Mouse (Mus musculus) frontal cortex, postnatal 14 days (tissue): ENCODE measurements around the gene Fcrla.
"Not testable (repeated sequence)": the region's sequence is repeated elsewhere in the genome, so short reads cannot be mapped to it uniquely, and the experiment has no call there.

Experiments
- DNase-seq, 2 experiments: peaks; one replicate each; pipeline ENCODE4 v3.0.0; 2022; ENCODE audit warnings: low spot score in 2 of 2

Gene Fcrla

DNA sequence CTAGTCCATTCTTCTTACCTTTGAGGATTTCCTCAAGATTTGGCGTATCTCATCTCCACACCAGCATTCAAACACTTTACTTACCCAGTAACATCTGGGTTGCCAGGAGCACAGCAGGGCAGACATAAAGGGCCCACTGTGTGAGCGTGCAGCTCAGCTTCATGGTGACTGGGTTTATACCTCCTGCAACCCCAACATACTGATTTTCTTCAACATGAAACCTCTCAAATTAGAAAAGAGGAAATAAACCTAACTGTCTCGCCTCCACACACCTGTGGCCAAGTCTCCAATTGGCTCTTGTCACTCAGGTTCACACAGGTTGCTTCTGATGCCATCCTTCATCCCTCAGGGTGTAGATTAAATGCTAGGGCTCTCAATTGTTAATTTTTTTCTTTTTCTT lies at the start of gene Fcrla:
Fcrla (minus strand) TSS at position 206 of the 400 bp plus-strand sequence.
- no peak for DNase-seq

DNA sequence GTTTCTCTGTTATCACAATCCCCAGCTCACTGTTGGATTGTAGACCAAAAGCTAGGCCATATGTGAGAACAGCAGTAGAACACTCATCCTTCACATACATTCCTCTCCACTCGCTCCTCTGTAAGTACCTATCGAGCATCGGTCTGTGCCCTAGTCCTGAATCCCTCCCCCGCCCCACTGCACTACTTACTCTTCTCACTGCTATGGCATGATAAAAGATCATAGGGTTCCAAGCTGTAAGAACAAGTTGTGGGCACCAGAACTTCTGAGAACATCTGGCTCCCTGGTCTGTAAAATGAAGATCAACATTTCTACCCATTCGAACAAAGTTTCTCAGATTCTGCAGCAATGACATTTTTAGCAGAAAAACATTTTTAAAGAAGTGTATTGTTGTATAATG lies 49.1 kb upstream of the Fcrla start, which contains the start of gene Fcgr2b:
Fcgr2b (minus strand) TSS at position 101 of the 400 bp plus-strand sequence.
- no peak for DNase-seq

DNA sequence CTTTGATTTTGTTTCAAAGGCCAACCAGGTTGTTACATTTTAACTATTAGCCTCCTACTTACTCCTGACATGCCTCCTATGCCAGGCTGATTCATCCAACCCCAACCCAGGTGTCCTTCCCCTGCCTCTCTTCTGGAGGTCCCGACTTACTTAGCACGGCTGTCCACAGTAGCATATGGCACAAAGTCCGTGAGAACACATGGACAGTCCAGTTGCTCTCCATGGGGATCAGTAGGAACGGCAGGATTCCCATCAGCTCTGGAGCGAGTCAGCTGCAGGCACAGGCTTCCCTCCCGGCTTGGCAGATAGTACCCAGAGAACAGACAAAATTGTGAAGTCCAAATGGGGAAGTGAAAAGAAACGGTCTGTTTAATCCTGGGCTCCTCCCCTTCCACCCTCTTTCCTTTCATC lies 48.4 kb upstream of the Fcrla start:
- DNase-seq = no peak

DNA sequence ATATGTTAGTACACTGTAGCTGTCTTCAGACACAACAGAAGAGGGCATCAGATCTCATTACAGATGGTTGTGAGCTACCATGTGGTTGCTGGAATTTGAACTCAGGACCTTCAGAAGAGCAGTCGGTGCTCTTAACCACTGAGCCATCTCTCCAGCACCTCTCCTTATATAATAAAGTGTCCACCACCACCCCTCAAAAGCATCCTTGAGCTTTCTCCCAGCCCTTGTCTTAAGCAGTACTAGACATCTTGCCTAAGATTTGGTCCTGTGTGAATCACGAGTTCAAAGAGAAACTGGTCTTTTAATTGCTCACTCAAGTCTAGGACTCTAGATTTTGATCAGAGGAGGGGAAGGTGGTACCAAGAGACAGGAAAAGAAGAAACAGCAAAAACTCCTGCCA lies 48.0 kb upstream of the Fcrla start:
- not testable (repeated sequence) for DNase-seq

DNA sequence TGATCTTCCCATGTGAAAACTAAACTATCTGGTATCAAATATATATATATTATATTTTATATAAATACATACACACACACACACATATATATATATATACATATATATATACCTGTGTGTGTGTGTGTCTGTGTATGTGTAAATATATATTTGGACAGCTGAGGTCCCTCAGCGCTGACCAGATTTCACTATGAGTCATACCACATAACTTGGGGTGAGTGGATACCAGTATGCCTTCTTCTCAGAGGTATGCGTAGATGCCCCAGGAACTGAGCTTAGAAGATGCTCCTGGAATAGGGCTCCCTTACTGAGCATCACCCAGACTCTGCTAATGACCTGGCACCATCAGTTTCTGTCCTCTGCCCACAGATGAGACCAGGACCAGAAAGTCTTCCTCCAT lies 47.4 kb upstream of the Fcrla start:
- no peak for DNase-seq

DNA sequence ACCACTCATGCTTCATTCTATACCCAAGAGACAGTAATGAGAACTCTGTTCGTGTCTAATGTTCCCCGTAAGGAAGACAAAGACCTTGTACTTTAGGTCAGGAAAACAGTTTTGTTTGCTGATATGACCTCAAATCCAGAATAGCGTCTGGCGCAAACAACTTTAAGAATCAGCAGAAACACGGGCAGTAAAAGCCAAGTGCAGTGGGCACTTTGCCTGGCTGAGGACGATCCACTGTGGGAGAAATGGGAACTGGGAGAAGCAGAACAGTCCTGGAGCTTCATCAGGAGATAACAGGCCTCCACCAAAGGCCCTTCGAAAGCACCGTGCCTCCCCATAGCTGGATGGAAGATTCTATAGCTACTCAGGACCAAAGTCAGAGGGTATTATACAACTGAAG lies 46.8 kb upstream of the Fcrla start:
- DNase-seq = no peak

DNA sequence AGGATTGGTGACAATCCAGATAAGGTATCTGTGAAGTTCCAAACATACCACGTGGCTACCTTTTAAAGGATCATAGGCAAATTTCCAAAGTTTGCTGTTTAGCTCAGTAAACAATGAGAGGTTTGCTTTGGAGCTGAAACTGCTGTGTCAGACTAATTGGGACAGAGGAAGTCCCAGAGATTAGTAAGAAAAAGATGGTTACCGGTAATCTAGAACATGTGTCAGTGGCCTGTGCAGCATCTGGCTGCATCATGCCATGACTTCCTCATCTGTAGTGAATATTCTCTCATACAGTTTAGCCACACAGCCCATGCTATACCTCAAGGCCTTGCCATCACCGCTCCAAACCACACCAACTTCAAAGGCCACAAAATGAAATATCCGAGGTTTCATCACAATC lies 45.6 kb upstream of the Fcrla start:
- no peak for DNase-seq

DNA sequence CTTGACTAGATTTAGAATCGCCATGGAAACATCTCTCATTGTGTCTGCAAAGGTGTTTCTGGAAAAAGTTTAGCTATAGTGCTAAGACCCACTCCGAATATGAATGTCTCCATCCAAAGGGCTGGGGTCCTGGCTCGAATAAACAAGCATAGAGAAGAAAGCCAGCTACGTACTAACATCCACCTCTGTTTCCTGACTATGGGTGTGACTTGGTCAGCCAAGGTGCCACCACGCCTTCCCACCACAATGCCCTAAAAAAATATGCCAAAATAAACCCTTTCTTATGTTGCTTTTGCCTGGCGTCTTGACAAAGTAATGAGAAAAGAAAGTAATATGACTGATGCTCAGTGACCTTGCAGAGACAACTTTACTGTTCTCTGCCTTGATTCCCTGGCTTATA lies 45.1 kb upstream of the Fcrla start:
- DNase-seq = no peak

DNA sequence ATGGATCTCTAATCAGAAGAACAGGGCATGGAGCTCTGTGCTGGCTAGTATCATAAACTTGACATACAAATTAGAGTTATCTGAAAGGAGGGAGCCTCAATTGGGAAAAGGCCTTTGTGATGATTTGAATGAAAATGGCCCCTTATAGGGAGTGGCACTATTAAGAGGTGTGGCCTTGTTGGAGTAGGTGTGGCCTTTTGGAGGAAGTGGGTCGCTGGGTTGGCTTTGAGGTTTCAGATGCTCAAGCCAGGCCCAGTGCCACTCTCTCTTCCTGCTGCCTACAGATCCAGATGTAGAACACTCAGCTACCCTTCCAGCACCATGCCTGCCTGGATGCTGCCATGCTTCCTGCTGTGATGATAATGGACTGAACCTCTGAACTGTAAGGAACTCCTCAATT lies 41.2 kb upstream of the Fcrla start:
- no peak for DNase-seq

DNA sequence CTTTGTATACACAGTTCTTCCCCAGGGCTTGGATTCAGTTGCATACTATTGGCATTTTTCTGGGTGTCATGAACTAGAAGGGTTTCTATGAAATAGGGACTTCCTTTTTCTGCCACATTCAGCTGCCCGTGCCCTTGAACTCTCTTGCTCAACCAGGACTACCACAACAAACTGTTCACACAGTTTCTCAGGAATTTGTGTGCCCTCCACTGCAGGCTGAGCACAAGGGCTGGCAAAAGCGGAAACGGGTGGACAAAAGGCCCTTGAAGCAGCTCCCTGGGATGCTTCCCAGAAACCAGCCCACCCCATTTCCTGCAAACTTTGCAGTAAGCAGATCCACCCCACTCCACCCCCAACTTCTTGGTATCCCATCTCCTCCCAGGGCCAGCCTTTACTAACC lies 40.2 kb upstream of the Fcrla start:
- DNase-seq = no peak

DNA sequence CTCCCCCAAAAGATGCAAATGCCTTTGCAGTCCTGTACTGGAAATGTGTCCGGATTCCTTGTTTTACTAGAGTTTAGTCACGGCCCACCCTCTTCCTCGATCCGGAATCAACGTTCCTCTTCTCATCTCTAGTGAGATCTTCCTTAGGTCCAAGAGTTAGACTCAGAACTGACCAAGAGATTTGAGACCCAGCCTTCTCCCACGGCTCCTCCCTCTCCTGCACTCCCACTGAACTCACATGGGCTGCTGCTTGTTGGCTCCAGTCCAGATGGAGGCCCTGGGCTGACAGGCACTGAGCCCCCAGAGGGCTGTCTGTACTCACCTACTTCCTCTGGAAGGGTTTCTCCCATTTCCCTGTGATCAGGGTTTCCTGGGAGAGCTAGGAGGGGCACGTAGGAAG lies 35.7 kb upstream of the Fcrla start:
- no peak for DNase-seq

DNA sequence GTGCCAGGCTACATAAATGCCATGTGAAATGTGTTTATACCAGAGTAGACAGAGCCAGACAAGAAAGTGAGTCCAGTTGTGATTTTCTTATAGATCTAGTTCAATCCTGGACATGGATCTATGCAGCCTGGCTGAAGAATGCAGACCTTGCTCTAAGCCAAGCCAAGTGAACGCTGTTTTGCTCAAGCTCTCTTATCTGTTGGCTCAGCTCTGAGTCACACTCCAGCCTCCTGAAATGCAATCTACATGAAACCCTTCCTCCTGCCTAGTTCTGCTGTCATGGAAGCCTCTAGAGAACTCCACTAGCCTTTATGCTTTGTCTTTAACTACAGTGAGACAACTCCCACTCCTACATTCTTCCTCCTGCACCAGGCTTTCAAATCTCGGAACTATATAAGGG lies 34.9 kb upstream of the Fcrla start:
- no peak for DNase-seq

DNA sequence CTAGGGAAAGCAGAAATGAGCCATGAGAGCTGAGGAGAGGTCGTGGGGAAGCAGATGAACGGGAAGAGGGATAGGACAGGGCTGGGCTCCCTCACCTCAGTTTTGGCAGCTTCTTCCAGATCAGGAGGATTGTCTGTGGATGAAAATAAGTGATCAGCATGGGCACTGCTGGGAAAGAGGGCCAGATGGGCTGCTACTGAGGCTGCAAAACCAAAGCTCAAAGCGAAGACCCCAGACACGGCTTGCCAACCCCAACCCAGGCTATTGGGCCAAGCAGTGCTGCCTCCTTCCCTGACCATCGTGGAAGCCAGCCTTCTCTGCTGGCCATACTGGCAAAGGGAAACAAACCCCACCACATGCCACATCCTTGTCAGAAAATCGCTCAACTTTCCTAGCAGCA lies 33.7 kb upstream of the Fcrla start:
- DNase-seq = no peak

DNA sequence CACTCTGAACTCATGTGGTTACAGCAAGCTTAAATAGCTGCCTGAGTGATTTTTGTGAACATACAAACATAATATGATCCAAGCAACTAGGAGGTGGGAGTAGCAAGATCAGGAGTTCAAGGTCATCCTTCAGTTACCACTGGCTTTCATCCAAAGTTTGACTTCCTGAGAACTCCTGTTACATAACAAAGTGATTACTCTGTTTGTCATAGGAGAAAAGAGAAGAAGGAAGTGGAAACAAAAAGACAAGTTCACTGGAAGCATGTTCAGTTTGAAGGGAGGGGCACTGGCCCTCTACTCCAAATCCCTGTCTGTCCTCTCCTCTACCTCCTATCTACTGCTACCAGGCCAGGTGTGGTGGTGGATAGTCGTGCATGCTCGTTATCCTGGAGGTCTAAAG lies 32.4 kb upstream of the Fcrla start:
- DNase-seq = no peak

DNA sequence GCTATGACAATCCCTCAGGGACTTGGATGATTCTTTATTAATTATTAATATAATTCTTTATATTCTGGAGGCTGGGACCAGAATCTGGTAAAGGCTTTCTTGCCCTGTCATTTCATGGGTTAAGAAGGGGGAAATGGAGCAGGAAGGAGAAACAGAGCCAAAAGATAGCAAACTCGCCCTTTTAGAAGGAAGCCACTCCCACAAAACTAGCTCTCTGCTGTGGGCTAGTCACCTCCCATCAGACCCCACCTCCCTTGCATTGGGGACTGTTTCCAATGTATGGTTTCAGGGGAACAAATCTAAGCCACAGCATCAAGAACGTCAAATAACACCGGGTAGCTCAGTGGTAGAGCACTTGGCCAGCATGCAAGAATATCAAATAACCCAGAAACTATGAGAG lies 30.8 kb upstream of the Fcrla start:
- no peak for DNase-seq

DNA sequence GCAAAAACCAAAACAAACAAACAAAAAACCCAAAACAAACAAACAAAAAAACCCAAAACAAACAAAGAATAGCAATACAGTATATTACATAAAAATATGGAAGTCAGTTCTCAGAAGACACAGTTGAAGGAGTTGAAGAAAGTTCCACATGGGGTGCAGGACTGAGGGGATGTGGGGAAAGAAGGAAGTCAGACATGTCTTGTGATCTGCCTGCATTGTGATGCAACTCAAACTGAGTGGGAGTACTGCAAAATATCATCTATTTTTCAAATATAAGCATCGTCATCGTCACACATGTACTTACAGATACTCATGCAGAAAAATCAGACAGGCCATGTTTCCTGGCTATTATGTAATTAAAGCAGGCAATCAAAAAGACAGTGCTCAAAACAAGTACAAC lies 25.8 kb upstream of the Fcrla start:
- DNase-seq = no peak

DNA sequence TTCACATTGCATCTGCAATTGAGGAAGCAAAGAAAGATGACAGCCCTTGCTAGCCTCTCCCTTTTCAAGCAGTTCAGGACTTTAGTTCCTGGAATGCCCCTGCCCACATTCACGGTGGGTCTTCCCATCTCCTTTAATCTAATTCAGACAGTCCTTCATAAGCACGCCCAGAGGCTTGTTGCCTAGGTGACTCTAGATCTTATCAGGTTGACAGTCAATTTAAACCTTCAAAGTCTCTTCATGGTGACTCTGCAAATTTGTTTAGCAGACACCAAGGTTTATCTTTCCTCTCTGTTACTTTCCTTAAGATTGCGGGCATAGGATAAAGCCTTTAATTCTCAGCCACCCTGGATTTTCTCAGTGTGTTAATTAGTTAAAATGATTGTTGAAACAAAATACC lies 23.4 kb upstream of the Fcrla start:
- no peak for DNase-seq

DNA sequence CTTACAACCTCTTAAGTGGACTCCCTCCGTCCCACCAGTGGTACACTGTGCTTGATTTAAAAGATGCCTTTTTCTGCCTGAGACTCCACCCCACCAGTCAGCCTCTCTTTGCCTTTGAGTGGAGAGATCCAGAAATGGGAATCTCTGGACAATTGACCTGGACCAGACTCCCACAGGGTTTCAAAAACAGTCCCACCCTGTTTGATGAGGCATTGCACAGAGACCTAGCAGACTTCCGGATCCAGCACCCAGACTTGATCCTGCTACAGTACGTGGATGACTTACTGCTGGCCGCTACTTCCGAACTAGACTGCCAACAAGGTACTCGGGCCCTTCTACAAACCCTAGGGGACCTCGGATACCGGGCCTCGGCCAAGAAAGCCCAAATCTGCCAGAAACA lies 17.5 kb upstream of the Fcrla start:
- not testable (repeated sequence) for DNase-seq

DNA sequence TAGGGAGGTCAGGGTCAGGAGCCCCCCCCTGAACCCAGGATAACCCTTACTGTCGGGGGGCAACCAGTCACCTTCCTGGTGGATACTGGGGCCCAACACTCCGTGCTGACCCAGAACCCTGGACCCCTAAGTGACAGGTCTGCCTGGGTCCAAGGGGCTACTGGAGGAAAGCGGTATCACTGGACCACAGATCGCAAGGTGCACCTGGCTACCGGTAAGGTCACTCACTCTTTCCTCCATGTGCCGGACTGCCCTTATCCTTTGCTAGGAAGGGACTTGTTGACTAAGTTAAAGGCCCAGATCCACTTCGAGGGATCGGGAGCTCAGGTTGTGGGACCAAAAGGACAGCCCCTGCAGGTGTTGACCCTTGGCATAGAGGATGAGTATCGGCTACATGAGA lies 16.8 kb upstream of the Fcrla start:
- not testable (repeated sequence) for DNase-seq

DNA sequence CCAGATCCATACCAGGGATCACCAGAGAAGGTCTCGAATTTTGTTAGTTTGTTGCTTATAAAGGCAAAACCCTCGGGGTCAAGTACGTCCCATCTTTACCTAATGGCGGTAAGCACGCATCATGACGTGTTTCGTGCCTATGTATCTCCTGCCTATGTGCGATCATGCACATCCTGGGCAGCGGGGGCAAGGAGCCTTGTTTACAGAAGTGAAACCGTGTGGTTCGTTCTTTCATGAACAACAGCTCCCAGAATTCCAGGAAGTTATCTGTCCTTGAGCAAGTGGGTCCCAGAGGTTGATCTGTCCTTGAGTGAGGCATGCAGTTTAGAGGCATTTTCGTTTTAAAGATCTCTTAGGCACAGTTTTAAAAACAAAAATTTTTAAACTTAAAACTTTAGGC lies 11.9 kb upstream of the Fcrla start:
- no peak for DNase-seq

DNA sequence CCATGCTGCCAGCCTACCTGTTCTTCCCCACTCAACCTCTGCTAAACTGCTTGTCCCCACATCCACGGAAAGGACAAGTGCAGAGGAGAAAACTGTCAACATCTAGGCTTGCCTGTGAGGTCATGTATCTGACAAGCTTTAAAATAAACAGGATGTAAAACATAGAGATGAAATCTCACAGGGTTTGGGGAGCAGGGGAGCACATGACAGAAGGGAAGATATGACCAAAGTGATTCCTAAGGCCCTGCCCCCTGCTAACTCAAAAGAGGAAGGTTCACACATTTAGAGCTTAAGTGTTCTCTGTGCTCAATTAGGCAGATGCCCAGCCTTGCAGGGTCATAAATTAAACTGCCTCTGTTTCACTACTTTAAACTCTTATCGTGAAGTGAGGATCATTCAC lies 7.0 kb upstream of the Fcrla start:
- DNase-seq = no peak

DNA sequence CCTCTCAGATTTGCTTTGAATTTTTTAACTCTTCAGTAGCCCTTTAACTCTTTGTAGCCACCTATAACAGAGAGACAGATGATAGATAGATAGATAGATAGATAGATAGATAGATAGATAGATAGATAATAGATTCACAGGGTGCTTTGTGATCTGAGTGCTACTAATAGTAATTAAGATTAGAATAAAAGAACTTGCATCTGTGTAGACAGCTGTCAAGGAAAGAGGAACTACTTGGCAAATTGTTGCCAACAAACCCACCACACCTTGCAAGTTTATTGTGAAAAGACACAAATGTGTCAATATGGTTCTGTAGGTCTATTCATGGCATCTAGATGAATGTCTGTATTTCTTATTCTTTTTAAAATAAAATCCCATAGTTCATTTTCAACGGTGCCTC lies 6.6 kb upstream of the Fcrla start:
- DNase-seq = no peak

DNA sequence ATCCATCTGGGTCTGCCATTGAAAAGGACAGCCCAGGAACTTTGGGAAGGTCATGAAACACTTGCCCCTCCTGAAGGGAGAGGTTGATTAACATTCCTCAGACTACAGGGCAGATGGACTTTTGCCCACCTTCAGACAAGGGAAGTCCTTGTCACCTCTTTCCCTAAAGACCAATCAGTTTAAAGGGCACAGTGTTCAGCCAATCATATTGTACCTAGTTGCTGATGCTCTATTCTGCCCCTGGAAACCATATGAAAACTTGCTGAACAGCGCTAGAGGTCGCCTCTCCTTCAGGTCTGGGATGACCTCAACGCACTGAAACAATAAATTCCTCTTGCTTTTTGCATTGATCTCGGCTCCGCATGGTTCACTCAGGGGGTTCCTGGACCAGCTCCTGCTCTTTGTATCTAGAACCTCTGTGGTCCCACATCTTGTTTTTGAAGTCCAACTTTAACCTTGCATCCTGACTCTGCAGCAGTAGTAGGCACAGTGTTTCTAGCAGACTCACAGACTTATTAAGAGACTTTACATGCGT lies 6.1 kb upstream of the Fcrla start:
- DNase-seq = no peak

DNA sequence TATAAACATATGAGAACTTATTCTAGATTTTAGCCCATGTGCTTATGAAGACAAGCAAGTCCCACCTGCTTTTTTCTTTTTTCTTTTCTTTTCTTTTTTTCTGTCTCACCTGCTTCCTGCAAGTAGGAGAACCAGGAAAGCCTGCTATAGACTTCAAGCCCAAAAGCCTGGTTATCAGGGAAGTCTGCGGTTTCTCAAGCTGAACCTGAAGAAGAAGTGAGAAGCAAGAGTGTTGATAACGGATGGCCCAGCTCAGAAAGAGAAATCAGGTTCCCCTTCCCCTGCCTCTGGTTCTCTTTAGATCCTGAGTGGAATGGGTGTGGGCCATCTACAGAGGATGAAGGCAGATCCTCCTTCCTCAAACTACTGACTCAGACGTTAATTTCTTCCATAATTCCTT lies 4.7 kb upstream of the Fcrla start:
- DNase-seq = no peak

DNA sequence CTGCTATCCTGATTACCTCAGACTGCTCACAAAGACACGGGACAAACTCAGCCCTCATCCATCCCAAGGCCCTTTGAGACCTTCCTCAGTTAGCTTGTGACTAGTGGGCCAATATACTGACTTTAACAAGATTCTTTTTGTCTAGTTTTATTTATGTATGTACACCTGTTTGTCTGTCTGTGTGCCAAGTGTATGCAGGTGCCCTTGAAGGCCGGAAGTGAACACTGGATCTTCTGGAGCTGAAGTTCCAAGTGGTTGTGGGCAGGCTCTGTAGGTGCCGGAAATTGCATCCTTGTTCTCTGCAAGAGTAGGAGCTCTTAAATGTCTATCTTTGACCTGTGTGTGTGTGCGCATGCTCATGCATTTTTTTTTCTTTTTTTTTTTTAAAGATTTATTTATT lies 1.9 kb upstream of the Fcrla start:
- no peak for DNase-seq
